Mouse (Mus musculus): ENCODE measurements around the gene Lefty1. TPM values are rescaled to one million over a fixed set of nuclear protein-coding genes. Genes with fewer than 3 reads are reported as not detected.
"Not testable (repeated sequence)": the region's sequence is repeated elsewhere in the genome, so short reads cannot be mapped to it uniquely, and the experiment has no call there.

Lefty1 gene
- polyA plus RNA-seq, 1 experiment, result 0.83 TPM

DNA sequence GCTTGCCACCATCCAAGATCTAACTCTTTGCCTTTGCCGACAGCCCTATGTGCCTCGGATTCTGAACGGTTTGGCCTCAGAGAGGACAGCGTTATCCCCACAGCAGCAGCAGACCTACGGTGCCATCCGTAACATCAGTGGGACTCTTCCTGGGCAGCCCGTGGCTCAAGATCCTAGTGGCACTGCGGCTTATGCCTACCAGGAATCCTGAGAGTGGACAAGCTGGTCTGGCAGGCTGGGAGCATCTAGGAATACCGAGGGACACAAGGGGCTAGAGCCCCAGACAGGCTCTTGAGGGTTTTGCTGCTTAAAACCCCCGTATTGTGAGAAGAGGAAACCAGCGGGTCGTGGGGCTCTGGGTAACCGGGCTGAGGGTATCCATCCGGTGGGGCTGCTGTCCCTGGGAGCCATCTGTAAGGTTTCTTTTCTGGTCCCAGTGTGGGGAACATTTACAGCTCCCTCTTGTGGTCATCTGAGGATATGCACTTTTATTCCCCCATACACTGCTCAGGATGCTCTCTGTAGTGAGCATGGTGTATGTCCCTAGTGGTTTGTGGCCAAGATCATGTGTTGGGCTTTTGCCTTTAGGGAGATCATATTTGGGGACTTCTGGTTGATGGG lies 39.4 kb downstream of the Lefty1 start:
- Histone ChIP-seq H3K27me3 (replicated peaks) (peaks cover 10% of the 10 kb centered on the region), H3K36me3 (replicated peaks; ENCODE audit: low read length) (peaks cover 72% of the 10 kb centered on the region), H3K9me3 (0 out of 2 replicates have a peak, but pooled peaks cover 3% of the 10 kb centered on the region), H3K4me1 (peaks cover 38% of the 10 kb centered on the region), H3K4me3 (replicated peaks) (no peak overlapping the region)
- no peak for TF ChIP-seq FLI1 (IDR thresholded peaks at IDR 0.05; ENCODE audit: low read length)
- no peak for TF ChIP-seq GATA1 (IDR thresholded peaks at IDR 0.05; ENCODE audit: borderline replicate concordance, low read length)

DNA sequence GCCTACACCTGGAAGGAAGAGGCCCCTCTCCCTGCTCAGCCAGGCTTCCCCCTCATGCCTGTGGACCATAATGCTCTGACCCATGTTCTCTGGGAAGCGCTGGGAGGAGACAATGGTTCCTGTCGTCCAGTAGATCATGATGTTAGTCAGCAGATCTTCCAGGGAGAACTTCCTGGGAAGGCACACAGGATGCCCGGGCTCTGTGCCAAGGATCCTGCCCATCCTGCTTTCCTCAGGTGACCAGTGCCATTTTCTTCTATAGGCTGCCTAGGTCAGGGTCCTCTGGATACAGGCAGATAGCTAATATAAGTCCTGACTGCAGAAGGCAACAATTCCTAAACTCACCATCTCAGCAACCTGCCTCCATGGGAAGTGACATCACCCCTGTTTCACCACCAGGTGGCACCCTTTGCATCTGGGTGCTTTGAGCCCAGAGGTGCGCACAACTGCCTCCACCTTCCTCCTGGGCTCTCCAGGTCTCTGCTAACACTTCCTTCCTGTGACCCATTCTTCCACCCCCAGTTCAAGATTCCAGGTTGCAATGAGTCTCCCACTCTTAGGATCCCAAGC lies 41.4 kb downstream of the Lefty1 start:
- no peak overlapping the region for H3K4me3 ChIP-seq (replicated peaks)
- H3K9me3 ChIP-seq, result 0 out of 2 replicates have a peak, but pooled peaks cover 3% of the 10 kb centered on the region
- no peak for TF ChIP-seq GATA1 (IDR thresholded peaks at IDR 0.05; ENCODE audit: borderline replicate concordance, low read length)
- no peak for TF ChIP-seq FLI1 (IDR thresholded peaks at IDR 0.05; ENCODE audit: low read length)
- H3K27me3 ChIP-seq (replicated peaks), result peaks cover 13% of the 10 kb centered on the region
- H3K4me1 ChIP-seq, result peaks cover 50% of the 10 kb centered on the region
- peaks cover 54% of the 10 kb centered on the region for H3K36me3 ChIP-seq (replicated peaks; ENCODE audit: low read length)

DNA sequence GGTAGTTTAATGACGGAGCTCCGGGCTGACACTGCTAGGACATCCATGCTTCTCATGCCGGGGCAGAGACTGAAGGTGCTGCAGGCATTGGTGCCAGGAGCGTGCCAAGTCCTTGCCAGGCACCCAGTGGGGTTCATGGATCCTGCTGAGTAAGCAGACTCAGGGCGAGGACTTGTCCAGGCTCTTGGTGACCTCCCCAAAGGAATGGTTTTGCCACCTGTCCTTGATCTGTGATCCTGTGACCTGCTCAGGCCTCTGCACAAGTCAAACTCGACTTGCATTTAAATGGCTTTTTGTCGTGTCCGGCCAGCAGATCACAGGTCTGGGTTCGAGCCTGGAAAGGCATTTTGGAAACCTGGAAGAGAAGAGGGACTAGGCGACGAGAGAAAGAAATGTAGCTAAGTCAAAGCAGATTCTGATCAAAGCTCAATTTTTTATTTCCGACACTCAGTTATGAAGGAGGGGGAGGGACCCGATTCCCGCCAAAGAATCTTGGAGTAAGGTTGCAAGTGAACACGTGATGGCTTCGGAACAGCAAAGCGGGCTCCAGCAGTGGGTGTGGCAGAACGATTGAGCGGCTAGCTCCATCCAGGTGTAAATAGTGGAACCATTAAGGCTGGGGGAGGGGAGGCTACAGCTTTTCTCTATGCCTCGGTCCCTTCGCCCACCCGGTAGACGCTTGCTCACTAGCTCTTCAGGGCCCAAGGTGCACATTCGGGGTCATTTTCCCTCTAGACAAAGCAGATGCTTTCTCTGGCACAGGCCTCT lies 44.8 kb downstream of the Lefty1 start:
- Histone ChIP-seq H3K4me3 (replicated peaks) (no peak overlapping the region), H3K36me3 (replicated peaks; ENCODE audit: low read length) (peaks cover 22% of the 10 kb centered on the region), H3K27me3 (replicated peaks) (peaks cover 19% of the 10 kb centered on the region), H3K9me3 (0 out of 2 replicates have a peak, but pooled peaks cover 3% of the 10 kb centered on the region), H3K4me1 (peaks cover 27% of the 10 kb centered on the region)
- TF ChIP-seq GATA1 (IDR thresholded peaks at IDR 0.05; ENCODE audit: borderline replicate concordance, low read length), result no peak
- TF ChIP-seq FLI1 (IDR thresholded peaks at IDR 0.05; ENCODE audit: low read length), result no peak

DNA sequence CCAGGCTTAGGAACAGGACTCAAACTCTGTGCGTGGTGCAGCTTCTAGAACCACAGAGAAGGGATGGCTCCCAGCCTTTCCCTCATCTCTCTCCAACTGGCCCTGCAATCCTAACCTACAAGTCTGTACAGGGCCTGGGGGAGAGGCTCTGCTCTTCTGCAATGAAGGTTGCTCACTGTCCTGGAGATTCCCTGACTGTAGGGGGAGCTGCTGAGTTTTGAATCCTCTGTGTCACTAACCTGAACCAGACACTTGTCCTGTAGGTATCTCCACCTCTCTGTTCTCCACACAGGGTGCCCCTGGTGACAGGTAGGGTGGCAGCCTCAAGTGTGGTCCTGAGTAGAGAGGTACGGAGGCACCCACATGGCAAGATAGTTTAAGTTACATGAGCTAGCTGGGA lies 45.6 kb downstream of the Lefty1 start:
- Histone ChIP-seq H3K4me3 (replicated peaks) (no peak overlapping the region), H3K4me1 (peaks cover 26% of the 10 kb centered on the region), H3K27me3 (replicated peaks) (peaks cover 22% of the 10 kb centered on the region), H3K9me3 (0 out of 2 replicates have a peak, but pooled peaks cover 7% of the 10 kb centered on the region), H3K36me3 (replicated peaks; ENCODE audit: low read length) (peaks cover 14% of the 10 kb centered on the region)
- TF ChIP-seq GATA1 (IDR thresholded peaks at IDR 0.05; ENCODE audit: borderline replicate concordance, low read length) (no peak), FLI1 (IDR thresholded peaks at IDR 0.05; ENCODE audit: low read length) (no peak)

DNA sequence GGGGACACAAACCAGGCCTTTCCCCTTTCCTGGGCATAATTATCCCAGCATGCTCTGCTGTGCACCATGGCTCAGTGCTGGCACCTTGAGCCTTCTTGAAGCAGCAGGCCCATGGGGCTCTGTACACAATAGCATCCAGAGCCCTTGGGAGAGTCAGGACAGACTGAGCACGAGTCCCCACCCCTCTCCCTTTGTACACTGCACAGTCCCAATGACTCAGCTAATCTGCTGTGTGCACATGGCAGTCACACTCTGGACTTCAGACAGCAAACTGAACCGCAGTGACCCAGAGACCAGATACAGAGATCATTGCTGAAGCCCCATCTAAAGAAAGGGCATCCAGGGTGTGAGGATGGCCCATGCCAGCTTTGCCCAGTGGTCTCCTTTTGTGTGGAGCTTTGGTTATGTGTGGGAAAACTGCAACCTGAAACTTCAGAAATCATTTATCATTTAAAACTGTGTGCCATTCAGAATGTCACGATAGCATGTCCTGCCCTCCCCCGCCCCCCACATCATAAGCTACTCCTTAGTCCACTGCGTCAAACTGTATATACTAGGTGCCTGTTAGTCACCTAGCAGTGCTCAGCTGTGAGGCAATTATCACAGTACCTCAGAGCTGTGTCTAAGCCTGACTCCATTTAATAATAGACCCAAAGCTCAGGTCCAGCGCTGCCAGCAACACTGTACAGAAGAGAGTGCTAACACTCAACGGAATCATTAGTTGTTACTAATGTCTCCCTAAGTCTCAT lies 46.6 kb downstream of the Lefty1 start:
- H3K9me3 ChIP-seq; H3K4me3 ChIP-seq (replicated peaks); H3K36me3 ChIP-seq (replicated peaks; ENCODE audit: low read length): not testable (repeated sequence)
- peaks cover 16% of the 10 kb centered on the region for H3K4me1 ChIP-seq
- peaks cover 24% of the 10 kb centered on the region for H3K27me3 ChIP-seq (replicated peaks)

DNA sequence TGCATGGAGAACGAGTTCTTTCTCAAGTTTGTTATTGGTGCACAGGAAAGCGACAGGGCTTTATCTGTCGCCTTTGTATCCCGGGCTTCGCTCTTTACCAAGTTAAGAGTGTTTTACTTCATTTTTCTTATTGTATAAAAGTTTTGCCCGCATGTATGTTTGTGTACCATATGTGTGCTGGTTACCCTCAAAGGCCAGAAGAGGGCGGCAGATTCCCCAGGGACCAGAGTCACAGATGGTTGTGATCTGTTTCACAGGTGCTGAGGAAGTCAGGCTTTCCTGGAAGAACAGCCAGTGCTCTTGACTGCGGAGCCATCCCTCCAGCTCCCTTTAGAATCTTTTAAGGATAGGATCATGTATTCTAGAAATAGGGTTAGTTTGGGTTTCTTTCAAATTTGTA lies 51.9 kb downstream of the Lefty1 start:
- TF ChIP-seq GATA1 (IDR thresholded peaks at IDR 0.05; ENCODE audit: borderline replicate concordance, low read length), result no peak
- no peak for TF ChIP-seq FLI1 (IDR thresholded peaks at IDR 0.05; ENCODE audit: low read length)
- peaks cover 9% of the 10 kb centered on the region for H3K4me1 ChIP-seq
- H3K27me3 ChIP-seq (replicated peaks), result peaks cover 48% of the 10 kb centered on the region
- H3K4me3 ChIP-seq (replicated peaks), result no peak overlapping the region
- H3K36me3 ChIP-seq (replicated peaks; ENCODE audit: low read length), result no peaks in the 10 kb centered on the region
- peaks cover 11% of the 10 kb centered on the region for H3K9me3 ChIP-seq

DNA sequence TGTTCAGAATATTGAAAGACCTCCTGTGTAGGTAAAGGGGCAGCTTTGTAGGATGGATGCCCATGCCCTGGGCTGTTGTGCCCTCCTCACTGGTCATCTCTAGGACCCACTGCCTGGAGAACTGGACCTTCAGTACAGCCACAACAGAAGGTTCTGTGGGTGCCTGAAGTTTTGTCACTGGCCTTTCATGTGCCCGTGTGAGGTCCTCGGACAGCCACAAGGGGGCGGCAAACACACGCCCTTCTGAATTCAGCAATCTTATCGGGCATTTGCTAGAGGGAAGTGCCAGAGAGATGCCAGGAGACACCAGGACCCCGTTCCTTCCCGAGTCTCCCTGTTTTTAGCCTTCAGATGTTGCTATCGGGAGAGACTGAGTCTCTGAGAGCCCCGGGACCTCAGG lies 52.9 kb downstream of the Lefty1 start:
- peaks cover 12% of the 10 kb centered on the region for H3K4me1 ChIP-seq
- TF ChIP-seq GATA1 (IDR thresholded peaks at IDR 0.05; ENCODE audit: borderline replicate concordance, low read length), result no peak
- TF ChIP-seq FLI1 (IDR thresholded peaks at IDR 0.05; ENCODE audit: low read length), result no peak
- no peaks in the 10 kb centered on the region for H3K36me3 ChIP-seq (replicated peaks; ENCODE audit: low read length)
- H3K9me3 ChIP-seq, result peaks cover 11% of the 10 kb centered on the region
- peaks cover 54% of the 10 kb centered on the region for H3K27me3 ChIP-seq (replicated peaks)
- H3K4me3 ChIP-seq (replicated peaks), result peak overlapping the region; percentile 62

Other genes starting within 250 kb of the Lefty1 start
- gene Mixl1, start 238.0 kb upstream of the Lefty1 start, polyA plus RNA-seq (2012; ENCODE audit: insufficient read depth, low replicate concordance), result not detected in 2 replicates
- 1.4 and 3.6 TPM in 2 replicates for gene Acbd3, start 209.0 kb upstream of the Lefty1 start, polyA plus RNA-seq (2012; ENCODE audit: insufficient read depth, low replicate concordance)
- 752 and 2,061 TPM in 2 replicates for gene H3f3a, start 121.1 kb upstream of the Lefty1 start, polyA plus RNA-seq (2012; ENCODE audit: insufficient read depth, low replicate concordance)
- gene Sde2, start 83.9 kb upstream of the Lefty1 start, polyA plus RNA-seq (2012; ENCODE audit: insufficient read depth, low replicate concordance), result 8.2 and 18.2 TPM in 2 replicates
- gene Lefty2, start 41.9 kb upstream of the Lefty1 start, polyA plus RNA-seq (2012; ENCODE audit: insufficient read depth, low replicate concordance), result not detected in 2 replicates
- gene Pycr2, start 30.7 kb upstream of the Lefty1 start, polyA plus RNA-seq (2012; ENCODE audit: insufficient read depth, low replicate concordance), result 54.5 and 76.2 TPM in 2 replicates
- 1.5 and 6.7 TPM in 2 replicates for gene Tmem63a, start 7.3 kb downstream of the Lefty1 start, polyA plus RNA-seq (2012; ENCODE audit: insufficient read depth, low replicate concordance)
- not detected in 2 replicates for gene Ephx1, start 85.9 kb downstream of the Lefty1 start, polyA plus RNA-seq (2012; ENCODE audit: insufficient read depth, low replicate concordance)
- not detected in 2 replicates for gene 9130409I23Rik, start 116.2 kb downstream of the Lefty1 start, polyA plus RNA-seq (2012; ENCODE audit: insufficient read depth, low replicate concordance)
- 2.5 and 4.2 TPM in 2 replicates for gene Nvl, start 209.2 kb downstream of the Lefty1 start, polyA plus RNA-seq (2012; ENCODE audit: insufficient read depth, low replicate concordance)
- gene Cnih4, start 209.7 kb downstream of the Lefty1 start, polyA plus RNA-seq (2012; ENCODE audit: insufficient read depth, low replicate concordance), result 2.6 and 17.4 TPM in 2 replicates